Mouse (Mus musculus): ENCODE measurements around the gene Mrpl14. TPM values are rescaled to one million over a fixed set of nuclear protein-coding genes. Genes with fewer than 3 reads are reported as not detected.

The Mrpl14 gene
- polyA plus RNA-seq, 1 experiment from 2014 or later, result 155 TPM

DNA sequence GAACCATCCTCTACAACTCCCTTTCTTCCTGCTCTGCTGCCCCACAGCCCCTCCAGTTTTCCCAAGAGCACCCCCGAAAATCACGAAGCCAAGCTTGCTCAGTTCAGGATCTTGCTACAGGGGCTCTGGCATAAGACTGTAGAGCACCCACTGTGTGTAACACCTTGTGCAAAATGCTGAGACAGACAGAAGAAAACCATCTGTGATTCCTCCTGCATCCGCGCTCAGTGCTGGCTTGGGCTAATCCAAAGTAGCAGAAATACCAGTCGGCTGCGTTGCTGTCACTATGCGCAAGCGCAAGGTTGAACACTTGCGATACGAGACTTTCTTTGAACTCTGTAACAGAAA lies 38.4 kb downstream of the Mrpl14 start:
- WGBS, result 89% methylated on average over 10 of the region's 10 CpGs
- no peak for ATAC-seq (ENCODE audit: insufficient number of reproducible peaks, insufficient read depth, low FRiP score, low read depth)
- no peak overlapping the region for H3K4me2 ChIP-seq (ENCODE audit: low read length)
- H3K36me3 ChIP-seq (ENCODE audit: control insufficient read depth, insufficient read depth, low read length), result no peaks in the 10 kb centered on the region
- H3K9ac ChIP-seq (ENCODE audit: low read length), result no peak overlapping the region
- no peaks in the 10 kb centered on the region for H3K27me3 ChIP-seq (ENCODE audit: control insufficient read depth, insufficient read depth, low read length)
- H3K9me3 ChIP-seq (ENCODE audit: control insufficient read depth, low read length), result no peaks in the 10 kb centered on the region
- peaks cover 8 to 15% of the 10 kb centered on the region in 2 experiments for H3K4me1 ChIP-seq (ENCODE audit: control insufficient read depth in 2 of 2, insufficient read depth in 2 of 2, low read length in 2 of 2)
- no peak overlapping the region for H3K4me3 ChIP-seq (ENCODE audit: control insufficient read depth in 1 of 2, insufficient read depth in 1 of 2, low read depth in 1 of 2, low read length in 2 of 2)
- H3K27ac ChIP-seq (replicated peaks in 1 of 2; ENCODE audit: control insufficient read depth in 1 of 2, insufficient read depth in 1 of 2, low read depth in 2 of 2, low read length in 2 of 2), result no peak overlapping the region

DNA sequence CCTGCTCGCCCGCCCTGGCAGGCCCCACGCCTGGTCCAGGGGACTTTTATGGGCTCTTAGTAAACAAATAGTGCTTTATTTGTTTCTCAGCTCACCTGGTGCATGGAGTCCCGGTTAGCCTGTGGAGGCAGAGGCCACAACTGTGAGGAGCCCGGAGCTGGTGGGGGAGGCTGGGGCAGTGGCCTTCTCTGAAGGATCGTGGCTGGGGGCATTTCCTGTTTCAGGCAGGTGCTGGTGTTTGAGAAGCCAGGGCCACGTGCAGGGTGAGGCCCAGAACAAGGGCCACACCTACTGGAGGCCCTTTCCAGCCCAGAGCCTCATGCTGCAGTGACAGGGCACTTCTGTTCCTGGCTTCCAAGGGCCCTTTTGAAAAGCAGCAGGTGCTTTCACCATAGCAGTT lies 40.1 kb downstream of the Mrpl14 start:
- WGBS, result 69% methylated on average over 7 of the region's 7 CpGs
- Histone ChIP-seq H3K9ac (ENCODE audit: low read length) (no peak overlapping the region), H3K27me3 (ENCODE audit: control insufficient read depth, insufficient read depth, low read length) (no peaks in the 10 kb centered on the region; the same call in 1 of the 2 replicates), H3K9me3 (ENCODE audit: control insufficient read depth, low read length) (no peaks in the 10 kb centered on the region), H3K4me1 (ENCODE audit: control insufficient read depth in 2 of 2, insufficient read depth in 2 of 2, low read length in 2 of 2) (peaks cover 15 to 21% of the 10 kb centered on the region in 2 experiments), H3K4me3 (ENCODE audit: control insufficient read depth in 1 of 2, insufficient read depth in 1 of 2, low read depth in 1 of 2, low read length in 2 of 2) (no peak overlapping the region), H3K4me2 (ENCODE audit: low read length) (no peak overlapping the region), H3K36me3 (ENCODE audit: control insufficient read depth, insufficient read depth, low read length) (no peaks in the 10 kb centered on the region), H3K27ac (replicated peaks in 1 of 2; ENCODE audit: control insufficient read depth in 1 of 2, insufficient read depth in 1 of 2, low read depth in 2 of 2, low read length in 2 of 2) (no peak overlapping the region)
- ATAC-seq (ENCODE audit: insufficient number of reproducible peaks, insufficient read depth, low FRiP score, low read depth), result no peak

DNA sequence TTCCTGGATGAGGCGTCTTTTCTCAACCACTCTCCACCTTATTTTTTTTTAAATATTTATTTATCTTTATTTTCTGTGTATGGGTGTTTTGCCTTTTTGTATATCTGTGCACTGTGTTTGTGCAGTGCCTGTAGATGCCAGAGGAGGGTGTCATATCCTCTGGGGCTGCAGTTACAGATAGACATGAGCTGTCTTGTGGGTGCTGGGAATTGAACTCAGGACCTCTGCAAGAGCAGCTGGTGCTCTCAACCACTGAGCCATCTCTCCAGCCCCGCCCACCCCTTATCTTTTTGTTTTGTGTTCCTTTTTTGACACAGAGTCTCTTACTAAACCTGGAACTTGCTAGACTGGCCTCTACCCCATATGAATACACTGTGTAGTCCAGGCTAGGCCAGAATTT lies 41.4 kb downstream of the Mrpl14 start:
- H3K4me1 ChIP-seq (ENCODE audit: control insufficient read depth in 2 of 2, insufficient read depth in 2 of 2, low read length in 2 of 2), result peaks cover 15 to 21% of the 10 kb centered on the region in 2 experiments
- H3K36me3 ChIP-seq (ENCODE audit: control insufficient read depth, insufficient read depth, low read length), result no peaks in the 10 kb centered on the region
- no peak overlapping the region for H3K4me3 ChIP-seq (ENCODE audit: control insufficient read depth in 1 of 2, insufficient read depth in 1 of 2, low read depth in 1 of 2, low read length in 2 of 2)
- no peak for ATAC-seq (ENCODE audit: insufficient number of reproducible peaks, insufficient read depth, low FRiP score, low read depth)
- no peaks in the 10 kb centered on the region; the same call in 1 of the 2 replicates for H3K27me3 ChIP-seq (ENCODE audit: control insufficient read depth, insufficient read depth, low read length)
- no peak overlapping the region for H3K27ac ChIP-seq (replicated peaks in 1 of 2; ENCODE audit: control insufficient read depth in 1 of 2, insufficient read depth in 1 of 2, low read depth in 2 of 2, low read length in 2 of 2)
- no peaks in the 10 kb centered on the region for H3K9me3 ChIP-seq (ENCODE audit: control insufficient read depth, low read length)
- WGBS, result 78% methylated on average over 2 of the region's 2 CpGs
- no peak overlapping the region for H3K9ac ChIP-seq (ENCODE audit: low read length)
- H3K4me2 ChIP-seq (ENCODE audit: low read length), result no peak overlapping the region

DNA sequence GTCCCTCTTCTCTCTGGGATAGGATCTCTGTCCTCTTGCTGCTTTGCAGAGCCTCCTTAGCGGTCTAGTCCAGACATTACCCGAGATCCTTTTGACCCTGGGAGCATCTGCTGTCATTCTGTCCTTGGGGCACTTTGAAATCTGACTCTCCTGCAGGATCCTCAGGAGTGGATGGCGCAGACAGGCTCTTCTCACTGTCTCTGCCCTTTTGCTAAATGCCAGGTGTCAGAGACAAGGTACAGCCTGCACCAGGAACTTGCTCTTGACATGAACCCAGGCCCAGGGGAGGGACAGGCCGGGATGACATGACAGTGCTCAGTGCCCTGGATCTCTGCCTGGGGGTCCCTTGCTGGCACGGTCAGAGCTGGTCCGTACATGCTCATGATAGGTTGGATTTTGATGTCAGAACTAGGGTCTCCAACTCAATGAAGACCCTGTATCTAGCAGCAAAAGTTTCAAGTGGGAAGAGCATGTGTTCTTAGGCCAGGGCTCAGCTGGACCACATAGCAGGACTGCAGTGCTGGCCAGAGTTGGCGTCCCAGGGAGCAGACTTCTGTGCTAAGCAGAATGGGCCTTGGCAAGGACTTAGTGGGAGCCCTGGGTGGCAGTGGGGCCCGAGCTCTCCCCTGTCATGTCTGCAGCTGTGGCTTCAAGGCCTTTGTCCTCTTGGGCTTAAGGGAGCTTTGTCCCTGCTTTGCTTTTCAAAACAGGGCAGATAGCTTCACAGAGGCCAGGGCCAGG lies 42.0 kb downstream of the Mrpl14 start:
- Histone ChIP-seq H3K27ac (replicated peaks in 1 of 2; ENCODE audit: control insufficient read depth in 1 of 2, insufficient read depth in 1 of 2, low read depth in 2 of 2, low read length in 2 of 2) (no peak overlapping the region), H3K27me3 (ENCODE audit: control insufficient read depth, insufficient read depth, low read length) (no peaks in the 10 kb centered on the region; the same call in 1 of the 2 replicates), H3K4me3 (ENCODE audit: control insufficient read depth in 1 of 2, insufficient read depth in 1 of 2, low read depth in 1 of 2, low read length in 2 of 2) (no peak overlapping the region), H3K4me2 (ENCODE audit: low read length) (no peak overlapping the region), H3K4me1 (ENCODE audit: control insufficient read depth in 2 of 2, insufficient read depth in 2 of 2, low read length in 2 of 2) (peaks cover 18 to 23% of the 10 kb centered on the region in 2 experiments), H3K36me3 (ENCODE audit: control insufficient read depth, insufficient read depth, low read length) (no peaks in the 10 kb centered on the region), H3K9me3 (ENCODE audit: control insufficient read depth, low read length) (no peaks in the 10 kb centered on the region), H3K9ac (ENCODE audit: low read length) (peak overlapping the region; percentile 50; the same call in 1 of the 2 replicates)
- ATAC-seq (ENCODE audit: insufficient number of reproducible peaks, insufficient read depth, low FRiP score, low read depth), result no peak
- WGBS, result 72% methylated on average over 8 of the region's 8 CpGs

DNA sequence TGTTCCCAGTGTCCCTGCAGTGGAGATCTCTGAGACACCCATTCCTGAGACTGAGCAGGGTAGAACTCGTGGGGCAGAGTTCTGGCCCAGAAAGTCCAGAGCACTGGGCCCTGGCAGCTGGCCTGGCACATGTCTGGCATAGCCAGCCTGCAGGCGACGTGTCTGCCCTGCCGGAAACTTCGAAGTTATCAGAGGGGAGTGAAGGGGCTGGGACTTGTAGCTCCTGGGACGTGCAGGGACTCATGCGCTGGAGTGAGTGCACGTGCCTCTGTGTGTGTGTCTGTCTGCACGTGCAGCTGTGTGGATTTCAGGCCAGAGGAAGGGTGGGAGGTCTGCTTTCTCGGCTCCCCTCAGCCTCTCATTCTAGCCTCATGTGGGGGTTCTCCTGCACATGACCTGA lies 43.3 kb downstream of the Mrpl14 start:
- H3K4me1 ChIP-seq (ENCODE audit: control insufficient read depth in 2 of 2, insufficient read depth in 2 of 2, low read length in 2 of 2), result peaks cover 27 to 28% of the 10 kb centered on the region in 2 experiments
- peak overlapping the region in 1 of 2 experiments; percentile 64; a peak in 3 of 4 replicates for H3K27ac ChIP-seq (replicated peaks in 1 of 2; ENCODE audit: control insufficient read depth in 1 of 2, insufficient read depth in 1 of 2, low read depth in 2 of 2, low read length in 2 of 2)
- H3K9ac ChIP-seq (ENCODE audit: low read length), result peak overlapping the region; percentile 50; the same call in 1 of the 2 replicates
- H3K36me3 ChIP-seq (ENCODE audit: control insufficient read depth, insufficient read depth, low read length), result no peaks in the 10 kb centered on the region
- 10% methylated on average over 10 of the region's 10 CpGs for WGBS
- no peak overlapping the region for H3K4me3 ChIP-seq (ENCODE audit: control insufficient read depth in 1 of 2, insufficient read depth in 1 of 2, low read depth in 1 of 2, low read length in 2 of 2)
- peak; percentile 44; the same call in 1 of the 2 replicates for ATAC-seq (ENCODE audit: insufficient number of reproducible peaks, insufficient read depth, low FRiP score, low read depth)
- no peaks in the 10 kb centered on the region for H3K9me3 ChIP-seq (ENCODE audit: control insufficient read depth, low read length)
- H3K27me3 ChIP-seq (ENCODE audit: control insufficient read depth, insufficient read depth, low read length), result no peaks in the 10 kb centered on the region; the same call in 1 of the 2 replicates
- H3K4me2 ChIP-seq (ENCODE audit: low read length), result no peak overlapping the region

DNA sequence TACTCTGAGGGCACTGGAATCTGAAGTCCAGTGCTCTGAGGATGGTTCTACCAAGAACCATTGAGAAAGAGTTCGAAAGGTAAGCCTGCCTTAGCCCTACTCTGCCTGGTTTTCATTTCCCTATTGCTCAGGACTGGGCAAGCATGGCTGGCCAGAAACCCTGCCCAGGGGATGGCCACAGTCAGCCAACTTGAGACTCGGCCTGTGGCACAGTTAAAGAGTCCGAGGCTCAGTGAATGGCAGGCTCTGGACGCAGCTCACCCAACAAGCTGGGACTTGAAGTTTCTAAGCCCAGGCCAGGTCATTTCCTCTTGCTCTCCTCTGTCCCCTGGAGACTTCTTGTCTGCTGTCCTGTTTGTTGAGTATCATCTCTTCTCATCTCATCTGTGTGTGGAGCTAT lies 44.6 kb downstream of the Mrpl14 start:
- Histone ChIP-seq H3K27me3 (ENCODE audit: control insufficient read depth, insufficient read depth, low read length) (no peaks in the 10 kb centered on the region; the same call in 1 of the 2 replicates), H3K4me3 (ENCODE audit: control insufficient read depth in 1 of 2, insufficient read depth in 1 of 2, low read depth in 1 of 2, low read length in 2 of 2) (no peak overlapping the region), H3K4me1 (ENCODE audit: control insufficient read depth in 2 of 2, insufficient read depth in 2 of 2, low read length in 2 of 2) (peaks cover 35 to 41% of the 10 kb centered on the region in 2 experiments), H3K27ac (replicated peaks in 1 of 2; ENCODE audit: control insufficient read depth in 1 of 2, insufficient read depth in 1 of 2, low read depth in 2 of 2, low read length in 2 of 2) (no peak overlapping the region), H3K9me3 (ENCODE audit: control insufficient read depth, low read length) (no peaks in the 10 kb centered on the region), H3K9ac (ENCODE audit: low read length) (no peak overlapping the region), H3K4me2 (ENCODE audit: low read length) (no peak overlapping the region), H3K36me3 (ENCODE audit: control insufficient read depth, insufficient read depth, low read length) (no peaks in the 10 kb centered on the region)
- ATAC-seq (ENCODE audit: insufficient number of reproducible peaks, insufficient read depth, low FRiP score, low read depth), result no peak
- 89% methylated on average over 4 of the region's 4 CpGs for WGBS

GRCm38 (mm10) chr17:45731172-45731864 lies 45.2 kb downstream of the Mrpl14 start:
- Histone ChIP-seq H3K4me1 (ENCODE audit: control insufficient read depth in 2 of 2, insufficient read depth in 2 of 2, low read length in 2 of 2) (peaks cover 41 to 46% of the 10 kb centered on the region in 2 experiments), H3K9ac (ENCODE audit: low read length) (no peak overlapping the region), H3K4me2 (ENCODE audit: low read length) (no peak overlapping the region), H3K9me3 (ENCODE audit: control insufficient read depth, low read length) (no peaks in the 10 kb centered on the region), H3K36me3 (ENCODE audit: control insufficient read depth, insufficient read depth, low read length) (no peaks in the 10 kb centered on the region), H3K27ac (replicated peaks in 1 of 2; ENCODE audit: control insufficient read depth in 1 of 2, insufficient read depth in 1 of 2, low read depth in 2 of 2, low read length in 2 of 2) (no peak overlapping the region), H3K27me3 (ENCODE audit: control insufficient read depth, insufficient read depth, low read length) (no peaks in the 10 kb centered on the region; the same call in 1 of the 2 replicates), H3K4me3 (ENCODE audit: control insufficient read depth in 1 of 2, insufficient read depth in 1 of 2, low read depth in 1 of 2, low read length in 2 of 2) (no peak overlapping the region)
- no peak for ATAC-seq (ENCODE audit: insufficient number of reproducible peaks, insufficient read depth, low FRiP score, low read depth)
- 26% methylated on average over 9 of the region's 9 CpGs for WGBS

All from heart, embryonic 14.5 days (tissue).